Comparison of ENCODE assay signal across 8 mouse cellular contexts in the genomic region with DNA sequence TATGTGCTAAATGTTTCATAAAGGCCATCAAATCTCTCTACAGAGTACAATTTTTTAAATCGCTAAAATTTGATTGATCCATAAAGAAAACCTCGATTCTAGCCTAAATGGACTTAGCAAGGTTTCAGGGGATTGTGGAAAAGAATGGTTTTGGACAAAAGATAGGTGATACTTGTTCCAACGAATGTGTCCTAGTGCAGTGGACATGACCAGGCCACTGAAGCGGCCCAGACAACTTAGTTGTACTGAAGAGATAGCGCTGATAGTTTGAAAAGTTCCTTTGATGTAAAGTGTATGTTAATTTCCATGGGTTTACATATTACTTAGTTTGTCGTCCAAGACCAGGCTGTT. TPM values are rescaled to one million over a fixed set of nuclear protein-coding genes. Genes with fewer than 3 reads are reported as not detected.
A peak's percentile ranks its signal among the peaks of the same experiment; 100 is the strongest.
DNase-seq lines count a peak whose midpoint lies in the region; ATAC-seq and TF ChIP-seq lines count a peak whose summit lies in the region.

No protein-coding gene starts in this region.

- peaks cover 59% of the 10 kb centered on the region for H3K79me2 ChIP-seq in myocyte (ENCODE audit: control insufficient read depth, insufficient read depth)

- TF ChIP-seq CTCF in layer of hippocampus, adult 2 months (conservative IDR thresholded peaks at IDR 0.05): no peak
- no peak for TF ChIP-seq CTCF in hindbrain, postnatal 0 days (IDR thresholded peaks at IDR 0.05; ENCODE audit: low read depth)

- H3K9me3 ChIP-seq in embryonic facial prominence, embryonic 10.5 days: no peaks in the 10 kb centered on the region
- no peaks in the 10 kb centered on the region for H3K9me3 ChIP-seq in hindbrain, postnatal 0 days (ENCODE audit: low read length)

- H3K4me2 ChIP-seq in hindbrain, postnatal 0 days (ENCODE audit: low read depth, low read length): peak overlapping the region; percentile 89
- H3K4me2 ChIP-seq in myocyte (ENCODE audit: low read depth): peak overlapping the region; percentile 78

- peaks cover 3% of the 10 kb centered on the region; the same call in 1 of the 2 replicates for H3K36me3 ChIP-seq in embryonic facial prominence, embryonic 10.5 days (replicated peaks)
- no peaks in the 10 kb centered on the region for H3K36me3 ChIP-seq in hindbrain, postnatal 0 days (ENCODE audit: insufficient read depth, low read length)
- no peaks in the 10 kb centered on the region for H3K36me3 ChIP-seq in myocyte (ENCODE audit: control insufficient read depth, insufficient read depth)

- no peak for ATAC-seq in hindbrain, postnatal 0 days
- ATAC-seq in activated CD4-positive, CD25-positive, alpha-beta regulatory T cell, adult 4 months: no peak

- H3K9ac ChIP-seq in hindbrain, postnatal 0 days (replicated peaks; ENCODE audit: low read length): peak overlapping the region; percentile 68

- H3K4me3 ChIP-seq in layer of hippocampus, adult 2 months: peak overlapping the region; percentile 75
- H3K4me3 ChIP-seq in embryonic facial prominence, embryonic 10.5 days: peak overlapping the region; percentile 87
- peak overlapping the region; percentile 93 for H3K4me3 ChIP-seq in hindbrain, postnatal 0 days (ENCODE audit: low read length)
- peak overlapping the region; percentile 96 for H3K4me3 ChIP-seq in myocyte

- H3K4me1 ChIP-seq in embryonic facial prominence, embryonic 10.5 days: peaks cover 28% of the 10 kb centered on the region
- H3K4me1 ChIP-seq in hindbrain, postnatal 0 days (ENCODE audit: insufficient read depth, low read length): peaks cover 9% of the 10 kb centered on the region; the same call in 1 of the 2 replicates

- no peak for TF ChIP-seq POLR2A in myocyte (IDR thresholded peaks at IDR 0.05; ENCODE audit: insufficient read length, low read depth)

- WGBS in embryonic facial prominence, embryonic 10.5 days: 11% methylated on average over 6 of the region's 6 CpGs
- 6% methylated on average over 6 of the region's 6 CpGs for WGBS in hindbrain, postnatal 0 days

- H3K27ac ChIP-seq in layer of hippocampus, adult 2 months: peak overlapping the region; percentile 76; the same call in 1 of the 2 replicates
- H3K27ac ChIP-seq in embryonic facial prominence, embryonic 10.5 days (replicated peaks): peak overlapping the region; percentile 84
- peak overlapping the region; percentile 71; the same call in 1 of the 2 replicates for H3K27ac ChIP-seq in hindbrain, postnatal 0 days

- H3K27me3 ChIP-seq in embryonic facial prominence, embryonic 10.5 days (replicated peaks; ENCODE audit: low read depth, poor library complexity, severe bottlenecking): no peaks in the 10 kb centered on the region
- H3K27me3 ChIP-seq in hindbrain, postnatal 0 days (ENCODE audit: insufficient read depth, low read length): no peaks in the 10 kb centered on the region
- H3K27me3 ChIP-seq in myocyte (ENCODE audit: control insufficient read depth, insufficient read depth, insufficient read length): no peaks in the 10 kb centered on the region

- H3ac ChIP-seq in myocyte (ENCODE audit: control insufficient read depth, insufficient read length): peak overlapping the region; percentile 64

- DNase-seq in layer of hippocampus, adult 2 months (ENCODE audit: low spot score in 2 of 2): no peak
- no peak for DNase-seq in layer of hippocampus, adult 18-20 months (ENCODE audit: low spot score in 2 of 2)
- DNase-seq in embryonic facial prominence, embryonic 10.5 days (ENCODE audit: low spot score): no peak
- no peak for DNase-seq in hindbrain, postnatal 0 days (ENCODE audit: low spot score)
- DNase-seq in spleen, postnatal 10 days (ENCODE audit: low spot score in 2 of 2): no peak
- no peak for DNase-seq in cerebellum, adult 9-11 months

TF ChIP-seq in myocyte, 11 proteins besides CTCF, POLR2A, EP300 and RAD21:
- TF ChIP-seq REST (IDR thresholded peaks at IDR 0.05; ENCODE audit: insufficient read depth, insufficient read length) (no peak), E2F4 (IDR thresholded peaks at IDR 0.05; ENCODE audit: insufficient read depth) (no peak), POLR2AphosphoS2 (IDR thresholded peaks at IDR 0.05; ENCODE audit: insufficient read length, low read depth) (no peak), SRF (IDR thresholded peaks at IDR 0.05; ENCODE audit: control insufficient read depth, insufficient read length, low read depth) (no peak), CEBPB (IDR thresholded peaks at IDR 0.05; ENCODE audit: insufficient read depth, poor library complexity, severe bottlenecking) (no peak), TCF12 (IDR thresholded peaks at IDR 0.05; ENCODE audit: insufficient read depth, poor library complexity, severe bottlenecking) (no peak)

RNA-seq across cellular contexts. Expression of a gene that starts 0.7 kb away (rescaled TPM):
- 10 to 100 TPM; 19.0 to 19.8 TPM for total RNA-seq in layer of hippocampus, adult 2 months (2021)
- 10 to 100 TPM; 15.2 to 18.8 TPM for total RNA-seq in layer of hippocampus, adult 18-20 months (2021)
- 12.8 and 13.6 TPM in 2 replicates for polyA plus RNA-seq in embryonic facial prominence, embryonic 10.5 days (2016; fragmentation: Nextera tagmentation; extraction: Ambion mirVana)
- total RNA-seq in hindbrain, postnatal 0 days (2014; rRNA removed): 20.2 and 22.0 TPM in 2 replicates
- polyA plus RNA-seq in hindbrain, postnatal 0 days (2015; fragmentation: Nextera tagmentation; extraction: Ambion mirVana): 7.1 and 8.4 TPM in 2 replicates
- 9.3 TPM for polyA plus RNA-seq in myocyte (2012; fragmentation: generic; extraction: Trizol)
- 10 to 100 TPM; 13.6 to 15.8 TPM for polyA plus RNA-seq in activated CD4-positive, CD25-positive, alpha-beta regulatory T cell, adult 4 months (2017; shearing (Covaris generic))

RNA-seq across cellular contexts. Expression of a gene that starts 0.9 kb away (rescaled TPM):
- total RNA-seq in layer of hippocampus, adult 2 months (2021): 10 to 100 TPM; 98.7 to 99.3 TPM
- total RNA-seq in layer of hippocampus, adult 18-20 months (2021): 10 to 100 TPM; 91.2 to 91.5 TPM
- 22.2 and 23.2 TPM in 2 replicates for polyA plus RNA-seq in embryonic facial prominence, embryonic 10.5 days (2016; fragmentation: Nextera tagmentation; extraction: Ambion mirVana)
- 80.7 and 82.8 TPM in 2 replicates for total RNA-seq in hindbrain, postnatal 0 days (2014; rRNA removed)
- polyA plus RNA-seq in hindbrain, postnatal 0 days (2015; fragmentation: Nextera tagmentation; extraction: Ambion mirVana): 47.1 and 47.8 TPM in 2 replicates
- 10.5 TPM for polyA plus RNA-seq in myocyte (2012; fragmentation: generic; extraction: Trizol)
- 10 to 100 TPM; 34.6 to 49.6 TPM for polyA plus RNA-seq in activated CD4-positive, CD25-positive, alpha-beta regulatory T cell, adult 4 months (2017; shearing (Covaris generic))
